ENCODE assay signal across 21 mouse cellular contexts in genomic region chr15:84762712-84763422, GRCm38 (mm10). TPM values are rescaled to one million over a fixed set of nuclear protein-coding genes. Genes with fewer than 3 reads are reported as not detected.
DNase-seq lines count a peak whose midpoint lies in the region; ATAC-seq and TF ChIP-seq lines count a peak whose summit lies in the region.
"Had no signal": no experiment of that assay in that cellular context is flagged by ENCODE, and none has a peak within 500 bp of the region (broad histone marks: within the 10 kb centered on the region; RNA-seq: fewer than 3 reads in every experiment).

No protein-coding gene starts in this region.

- no peaks in the 10 kb centered on the region for H3K9me3 ChIP-seq in forebrain, postnatal 0 days (ENCODE audit: low read length)
- no peaks in the 10 kb centered on the region for H3K9me3 ChIP-seq in forebrain, embryonic 15.5 days
- H3K9me3 ChIP-seq in hindbrain, embryonic 12.5 days (replicated peaks), result no peaks in the 10 kb centered on the region
- no peaks in the 10 kb centered on the region for H3K9me3 ChIP-seq in midbrain, embryonic 13.5 days
- H3K9me3 ChIP-seq in intestine, postnatal 0 days (ENCODE audit: control insufficient read depth), result no peaks in the 10 kb centered on the region
- H3K9me3 ChIP-seq: heart, embryonic 12.5 days; intestine, embryonic 15.5 days; limb, embryonic 12.5 days; liver, embryonic 13.5 days; stomach, embryonic 15.5 days had no signal

- no peaks in the 10 kb centered on the region for H3K4me1 ChIP-seq in forebrain, postnatal 0 days (ENCODE audit: insufficient read depth)
- H3K4me1 ChIP-seq in forebrain, embryonic 15.5 days, result no peaks in the 10 kb centered on the region
- H3K4me1 ChIP-seq in hindbrain, embryonic 12.5 days, result peaks cover 16% of the 10 kb centered on the region
- H3K4me1 ChIP-seq in midbrain, embryonic 13.5 days (replicated peaks), result peaks cover 20% of the 10 kb centered on the region
- H3K4me1 ChIP-seq in intestine, postnatal 0 days (replicated peaks; ENCODE audit: control insufficient read depth, insufficient read depth, low read length), result no peaks in the 10 kb centered on the region
- H3K4me1 ChIP-seq: embryonic facial prominence, embryonic 15.5 days; heart, embryonic 12.5 days; intestine, embryonic 15.5 days; limb, embryonic 12.5 days; liver, embryonic 13.5 days; stomach, embryonic 15.5 days had no signal

- no peak overlapping the region for H3K4me3 ChIP-seq in forebrain, postnatal 0 days (ENCODE audit: low read depth, low read length)
- H3K4me3 ChIP-seq in forebrain, embryonic 15.5 days, result no peak overlapping the region
- no peak overlapping the region for H3K4me3 ChIP-seq in hindbrain, embryonic 12.5 days
- no peak overlapping the region for H3K4me3 ChIP-seq in midbrain, embryonic 13.5 days (replicated peaks)
- H3K4me3 ChIP-seq in intestine, postnatal 0 days (ENCODE audit: low read depth, low read length), result no peak overlapping the region
- H3K4me3 ChIP-seq: embryonic facial prominence, embryonic 15.5 days; heart, embryonic 12.5 days; intestine, embryonic 15.5 days; limb, embryonic 12.5 days; liver, embryonic 13.5 days; stomach, embryonic 15.5 days had no signal

- H3K9ac ChIP-seq in forebrain, postnatal 0 days, result no peak overlapping the region
- H3K9ac ChIP-seq in forebrain, embryonic 15.5 days (replicated peaks), result no peak overlapping the region
- H3K9ac ChIP-seq in hindbrain, embryonic 12.5 days, result no peak overlapping the region
- 0 out of 2 replicates have a peak overlapping the region, but pooled peaks have one; percentile 11 for H3K9ac ChIP-seq in midbrain, embryonic 13.5 days (replicated peaks)
- H3K9ac ChIP-seq in intestine, postnatal 0 days (ENCODE audit: low read depth, low read length), result no peak overlapping the region
- H3K9ac ChIP-seq: embryonic facial prominence, embryonic 15.5 days; heart, embryonic 12.5 days; intestine, embryonic 15.5 days; limb, embryonic 12.5 days; liver, embryonic 13.5 days; stomach, embryonic 15.5 days had no signal

- no peaks in the 10 kb centered on the region for H3K36me3 ChIP-seq in forebrain, postnatal 0 days (ENCODE audit: insufficient read depth)
- no peaks in the 10 kb centered on the region for H3K36me3 ChIP-seq in forebrain, embryonic 15.5 days
- H3K36me3 ChIP-seq in hindbrain, embryonic 12.5 days, result no peaks in the 10 kb centered on the region
- no peaks in the 10 kb centered on the region for H3K36me3 ChIP-seq in midbrain, embryonic 13.5 days
- no peaks in the 10 kb centered on the region for H3K36me3 ChIP-seq in intestine, postnatal 0 days (ENCODE audit: control insufficient read depth, insufficient read depth)
- H3K36me3 ChIP-seq: embryonic facial prominence, embryonic 15.5 days; heart, embryonic 12.5 days; intestine, embryonic 15.5 days; limb, embryonic 12.5 days; liver, embryonic 13.5 days; stomach, embryonic 15.5 days had no signal

- no peak for TF ChIP-seq CTCF in forebrain, postnatal 0 days (IDR thresholded peaks at IDR 0.05; ENCODE audit: low read depth)
- no peak for TF ChIP-seq CTCF in intestine, postnatal 0 days (IDR thresholded peaks at IDR 0.05; ENCODE audit: low read depth)

- WGBS in forebrain, postnatal 0 days, result 73% methylated on average over 8 of the region's 8 CpGs
- 69% methylated on average over 8 of the region's 8 CpGs for WGBS in forebrain, embryonic 15.5 days
- WGBS in hindbrain, embryonic 12.5 days, result 45% methylated on average over 8 of the region's 8 CpGs
- 48% methylated on average over 8 of the region's 8 CpGs for WGBS in midbrain, embryonic 13.5 days
- 83% methylated on average over 8 of the region's 8 CpGs for WGBS in intestine, postnatal 0 days

- peak; percentile 66 for ATAC-seq in forebrain, postnatal 0 days
- ATAC-seq in forebrain, embryonic 15.5 days (replicated peaks), result no peak
- peak; percentile 79 for ATAC-seq in hindbrain, embryonic 12.5 days (ENCODE audit: low FRiP score)
- peak; percentile 62 for ATAC-seq in midbrain, embryonic 13.5 days
- ATAC-seq in intestine, postnatal 0 days, result no peak
- ATAC-seq: intestine, embryonic 15.5 days; lung, postnatal 0 days had no signal

- H3K27ac ChIP-seq in forebrain, postnatal 0 days (ENCODE audit: low read depth, low read length), result no peak overlapping the region
- H3K27ac ChIP-seq in forebrain, embryonic 15.5 days (replicated peaks), result no peak overlapping the region
- peak overlapping the region; percentile 64 for H3K27ac ChIP-seq in hindbrain, embryonic 12.5 days
- H3K27ac ChIP-seq in midbrain, embryonic 13.5 days, result peak overlapping the region; percentile 54
- H3K27ac ChIP-seq in intestine, postnatal 0 days (ENCODE audit: low read depth, low read length), result no peak overlapping the region
- H3K27ac ChIP-seq: embryonic facial prominence, embryonic 15.5 days; intestine, embryonic 15.5 days; limb, embryonic 12.5 days; liver, embryonic 13.5 days; stomach, embryonic 15.5 days had no signal

- H3K4me2 ChIP-seq in forebrain, postnatal 0 days (ENCODE audit: low read depth), result no peak overlapping the region
- H3K4me2 ChIP-seq in forebrain, embryonic 15.5 days (replicated peaks), result no peak overlapping the region
- no peak overlapping the region for H3K4me2 ChIP-seq in hindbrain, embryonic 12.5 days (replicated peaks)
- no peak overlapping the region for H3K4me2 ChIP-seq in midbrain, embryonic 13.5 days (replicated peaks)
- H3K4me2 ChIP-seq in intestine, postnatal 0 days (replicated peaks; ENCODE audit: low read depth), result no peak overlapping the region
- H3K4me2 ChIP-seq: embryonic facial prominence, embryonic 15.5 days; heart, embryonic 12.5 days; intestine, embryonic 15.5 days; limb, embryonic 12.5 days; liver, embryonic 13.5 days; stomach, embryonic 15.5 days had no signal

- H3K27me3 ChIP-seq in forebrain, postnatal 0 days (ENCODE audit: insufficient read depth, low read length), result no peaks in the 10 kb centered on the region
- no peaks in the 10 kb centered on the region for H3K27me3 ChIP-seq in forebrain, embryonic 15.5 days
- peaks cover 4% of the 10 kb centered on the region; the same call in 1 of the 2 replicates for H3K27me3 ChIP-seq in hindbrain, embryonic 12.5 days
- peaks cover 8% of the 10 kb centered on the region for H3K27me3 ChIP-seq in midbrain, embryonic 13.5 days
- no peaks in the 10 kb centered on the region for H3K27me3 ChIP-seq in intestine, postnatal 0 days (replicated peaks; ENCODE audit: control insufficient read depth, insufficient read depth, low read length)
- H3K27me3 ChIP-seq: intestine, embryonic 15.5 days; liver, embryonic 13.5 days; stomach, embryonic 15.5 days had no signal

- no peak for DNase-seq in forebrain, postnatal 0 days
- peak; percentile 62 for DNase-seq in MN1 (ENCODE audit: low spot score)
- DNase-seq in left cerebral cortex, adult 9 months (ENCODE audit: low spot score in 2 of 2), result no peak
- DNase-seq in thymus, postnatal 0 days (ENCODE audit: low spot score), result no peak
- DNase-seq: adrenal gland, postnatal 14 days; B cell, adult 2 months; cerebellum, adult 8-10 months; liver, embryonic 13.5 days; right cerebral cortex, postnatal 14 days; thymus, postnatal 14 days had no signal

RNA-seq across cellular contexts. Expression of gene Arhgap8, which starts 43.0 kb away (rescaled TPM):
- 0.29 TPM in 1 of 2 replicates, not detected in the other for total RNA-seq in forebrain, postnatal 0 days (2014; rRNA removed)
- polyA plus RNA-seq in forebrain, postnatal 0 days (2015; fragmentation: Nextera tagmentation; extraction: Ambion mirVana), result 0.19 and 0.44 TPM in 2 replicates
- 0.27 and 0.60 TPM in 2 replicates for polyA plus RNA-seq in forebrain, embryonic 15.5 days (2015; fragmentation: Nextera tagmentation; extraction: Ambion mirVana)
- 2.5 and 2.9 TPM in 2 replicates for polyA plus RNA-seq in hindbrain, embryonic 12.5 days (2016; fragmentation: Nextera tagmentation; extraction: Ambion mirVana)
- polyA plus RNA-seq in midbrain, embryonic 13.5 days (2015; fragmentation: Nextera tagmentation; extraction: Ambion mirVana), result 0.61 and 0.67 TPM in 2 replicates
- polyA plus RNA-seq in thymus, postnatal 0 days (2015; fragmentation: Nextera tagmentation; extraction: Ambion mirVana), result 28.7 and 30.5 TPM in 2 replicates
- polyA plus RNA-seq in intestine, postnatal 0 days (2015; fragmentation: Nextera tagmentation; extraction: Ambion mirVana), result 10.6 and 11.2 TPM in 2 replicates
- total RNA-seq: megakaryocyte progenitor cell, adult 5-6 weeks had no signal

Comparison
In these comparisons a context has a peak if more than half of its experiments do, and no peak if none do; other contexts are left out.
1. ATAC-seq: peak in forebrain, postnatal 0 days (single experiment), hindbrain, embryonic 12.5 days (single experiment) and midbrain, embryonic 13.5 days (single experiment); none in forebrain, embryonic 15.5 days (single experiment) and intestine, postnatal 0 days (single experiment).
2. H3K27ac ChIP-seq: peak in hindbrain, embryonic 12.5 days (single experiment) and midbrain, embryonic 13.5 days (single experiment); none in forebrain, postnatal 0 days (single experiment), forebrain, embryonic 15.5 days (single experiment) and intestine, postnatal 0 days (single experiment).